Mouse (Mus musculus) stomach, postnatal 0 days (tissue): ENCODE data around the gene Raver1.

Experiments
- CTCF ChIP-seq: IDR thresholded peaks from 2 replicates; pipeline ENCODE4 v1.5.1; 2016; ENCODE audit warnings: antibody characterized with exemption, low read depth, mild to moderate bottlenecking, moderate library complexity
- EP300 ChIP-seq: optimal IDR thresholded peaks from 2 replicates; pipeline ENCODE3; 2016; ENCODE audit warnings: antibody characterized with exemption

GRCm38 (mm10) chr9:21032491-21032890, 59.3 kb downstream of the Raver1 start:
- TF ChIP-seq CTCF (no peak), EP300 (no peak)
